Mouse (Mus musculus) lung, postnatal 4 days (tissue): Measurements from ENCODE around the gene Lpp.

Source experiments
- DNase-seq, 2 experiments: peaks; one replicate each; pipeline ENCODE4 v3.0.0; 2021

Gene Lpp

DNA sequence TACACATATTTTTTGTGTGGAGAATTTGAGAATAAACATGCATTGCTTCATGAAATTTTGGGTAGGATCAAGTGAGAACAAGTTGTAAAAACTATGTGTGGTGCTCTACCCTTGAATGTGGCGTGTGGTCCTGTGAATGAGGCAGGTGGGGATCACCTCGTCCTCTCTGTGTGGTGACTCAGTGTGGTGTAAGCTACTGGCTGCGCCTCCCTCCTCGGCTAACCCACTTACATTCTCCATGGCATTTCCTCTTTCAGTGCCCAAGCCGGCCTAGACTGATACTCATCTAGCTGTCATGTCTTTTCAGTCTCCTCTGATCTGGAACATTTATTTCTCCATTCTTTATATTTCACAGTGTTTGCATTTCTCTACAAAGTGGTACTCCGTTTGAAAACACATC is 81.5 kb downstream of the Lpp start:
- no peak for DNase-seq

DNA sequence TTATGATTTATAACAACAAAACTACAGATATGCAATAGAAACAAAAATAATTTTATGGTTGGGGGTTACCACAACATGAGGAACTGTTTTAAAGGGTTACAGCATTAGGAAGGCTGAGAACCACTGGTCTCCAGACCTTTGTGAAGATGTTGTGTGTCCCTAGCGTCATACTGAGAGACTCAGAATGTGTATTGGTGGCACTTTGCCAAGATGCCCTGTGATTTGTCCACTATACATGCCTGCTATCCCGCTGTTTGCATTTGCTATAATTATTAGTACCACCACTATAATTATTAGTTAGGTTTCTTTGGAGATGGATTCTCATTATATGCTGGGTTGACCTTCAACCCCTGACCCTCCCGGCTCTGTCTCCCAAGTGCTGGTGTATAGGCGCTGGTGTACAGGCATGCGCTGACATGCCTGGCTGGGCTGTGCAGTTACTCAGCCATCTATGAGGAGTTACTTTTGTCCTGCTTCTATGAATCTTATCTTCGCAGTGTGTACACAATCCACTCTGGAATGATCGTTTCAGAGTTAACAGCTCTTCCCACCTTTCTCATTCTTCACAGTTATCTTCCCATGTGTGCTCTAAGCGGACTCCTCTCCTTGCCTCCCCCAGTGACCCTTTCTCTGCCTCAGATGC is 82.1 kb downstream of the Lpp start:
- no peak for DNase-seq

DNA sequence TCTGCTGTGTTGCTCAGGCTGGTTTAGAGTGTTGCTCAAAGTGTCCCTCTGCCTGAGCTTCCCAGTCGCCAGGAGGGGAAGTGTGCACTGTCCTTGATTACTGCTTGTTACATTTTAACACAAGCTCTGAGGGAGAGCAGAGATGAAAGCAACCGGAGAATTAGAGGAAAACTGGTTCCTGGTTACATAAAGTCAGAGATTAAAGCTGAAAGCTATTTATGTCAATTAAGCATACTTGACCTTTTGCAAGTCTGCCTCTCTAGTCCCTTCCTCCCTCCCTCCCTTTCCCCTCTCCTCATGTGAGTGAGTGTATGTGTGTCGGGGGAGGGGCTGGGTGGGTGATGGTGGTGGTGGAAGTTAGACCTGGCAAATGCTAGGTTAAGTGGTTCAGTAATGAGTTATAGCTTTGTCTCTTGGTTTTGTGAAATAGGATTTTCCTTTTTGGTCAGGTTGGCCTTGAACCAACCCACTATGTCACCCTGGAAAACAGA is 83.6 kb downstream of the Lpp start:
- DNase-seq: no peak

DNA sequence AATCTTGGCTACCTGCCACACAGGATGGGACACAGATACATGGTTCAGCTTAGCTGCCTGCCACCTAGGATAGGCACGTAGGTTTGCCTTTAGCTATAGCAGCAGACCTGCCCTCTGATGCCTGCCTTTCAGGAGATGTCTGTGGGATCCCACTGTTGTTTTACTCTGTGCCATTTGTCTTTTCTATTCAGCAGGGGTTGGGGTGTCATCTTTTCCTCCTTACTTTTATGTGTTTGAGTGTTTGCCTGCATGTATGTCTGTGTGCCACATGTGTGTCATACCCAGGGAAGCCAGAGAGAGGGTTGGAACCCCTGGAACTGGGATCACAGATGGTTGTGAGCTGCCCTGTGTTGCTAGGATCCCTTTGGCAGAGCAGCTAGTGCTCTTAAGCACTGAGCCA is 84.7 kb downstream of the Lpp start:
- no peak for DNase-seq

DNA sequence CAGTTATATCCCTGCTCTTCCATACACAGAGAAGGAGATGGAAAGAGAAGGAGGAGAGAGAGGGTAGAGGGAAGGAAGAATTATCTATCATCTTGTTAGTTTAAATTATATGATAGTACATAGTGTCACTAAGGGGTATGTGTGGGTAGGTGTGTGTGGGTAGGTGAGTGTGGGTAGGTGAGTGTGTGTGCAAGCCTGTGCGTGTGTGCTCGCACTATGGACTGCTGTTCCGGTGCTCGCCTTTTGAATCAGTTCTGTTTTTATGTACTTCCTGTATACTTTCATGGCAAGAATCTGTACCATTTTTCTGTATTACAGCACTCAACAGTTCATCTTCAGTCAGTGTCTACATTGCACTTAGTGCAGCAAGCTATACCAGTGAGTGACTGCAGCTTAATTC is 85.5 kb downstream of the Lpp start:
- no peak for DNase-seq

DNA sequence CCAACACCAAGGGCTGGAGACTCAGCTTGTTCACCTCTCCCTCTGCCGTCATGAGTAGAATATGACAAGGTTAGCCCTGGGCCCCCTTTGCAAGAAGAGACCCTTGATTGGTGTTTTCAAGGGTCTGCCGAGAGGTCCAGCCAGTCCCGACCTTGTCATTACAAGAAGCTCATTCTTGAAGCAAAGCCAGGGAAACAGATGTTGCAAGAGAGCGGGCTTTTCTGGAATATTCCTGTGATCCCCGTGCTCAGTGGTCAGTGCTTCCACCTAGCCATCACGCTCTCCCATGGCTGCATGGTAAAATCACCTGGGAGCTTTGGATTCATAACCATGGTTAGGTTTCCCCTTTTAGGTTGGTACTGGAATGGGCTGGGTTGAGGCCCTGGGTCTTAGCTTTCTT is 89.3 kb downstream of the Lpp start:
- DNase-seq: no peak

DNA sequence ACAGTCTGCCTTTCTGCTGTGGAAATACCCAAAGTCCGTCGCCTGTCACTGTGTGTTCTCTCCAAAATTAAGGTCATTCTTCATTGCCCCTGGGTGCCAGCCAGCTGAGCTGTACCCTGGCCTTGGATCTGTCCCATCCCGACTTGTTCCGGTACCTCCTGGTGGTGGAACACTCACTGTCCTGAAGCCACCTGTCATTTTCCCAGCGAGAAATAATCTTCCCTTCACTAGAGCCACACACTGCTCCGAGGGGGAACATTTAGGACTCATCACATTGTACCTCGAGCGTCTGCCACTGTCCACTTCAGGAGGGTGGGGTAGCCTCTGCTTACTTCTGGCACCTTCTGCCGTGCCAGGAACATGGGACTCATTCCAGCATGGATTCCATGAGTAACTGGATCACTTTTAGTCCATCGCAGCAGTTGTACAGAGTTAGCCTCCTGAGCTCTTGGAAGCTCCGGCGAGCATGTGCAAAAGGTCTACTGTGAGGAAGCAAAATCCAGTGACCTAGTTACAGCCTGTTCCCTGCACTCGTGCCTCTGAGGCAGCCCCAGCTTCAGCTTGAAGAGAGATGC is 90.3 kb downstream of the Lpp start:
- no peak for DNase-seq

DNA sequence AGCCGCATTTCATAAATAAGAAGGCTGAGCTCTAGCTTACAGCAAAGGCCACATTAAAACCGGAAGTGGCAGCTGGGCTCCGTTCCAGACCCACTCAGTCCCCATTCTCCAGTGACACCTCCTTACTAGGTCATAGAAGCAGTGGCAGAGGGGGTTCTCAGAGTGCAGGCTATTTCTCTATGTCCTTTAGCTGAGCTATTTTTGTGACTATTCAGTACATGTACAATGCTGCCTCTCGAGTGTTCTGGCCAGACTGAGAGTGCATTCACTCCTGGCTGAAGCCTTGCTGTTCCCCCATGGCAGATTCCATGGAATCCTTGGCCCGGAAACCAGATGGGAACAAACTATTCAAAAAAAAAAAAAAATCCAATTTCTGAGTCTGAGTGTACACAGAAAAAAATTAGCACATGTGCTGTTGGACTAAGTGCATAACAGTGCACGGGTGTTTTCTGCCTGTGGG is 94.5 kb downstream of the Lpp start:
- DNase-seq: peak; percentile 77 to 89

DNA sequence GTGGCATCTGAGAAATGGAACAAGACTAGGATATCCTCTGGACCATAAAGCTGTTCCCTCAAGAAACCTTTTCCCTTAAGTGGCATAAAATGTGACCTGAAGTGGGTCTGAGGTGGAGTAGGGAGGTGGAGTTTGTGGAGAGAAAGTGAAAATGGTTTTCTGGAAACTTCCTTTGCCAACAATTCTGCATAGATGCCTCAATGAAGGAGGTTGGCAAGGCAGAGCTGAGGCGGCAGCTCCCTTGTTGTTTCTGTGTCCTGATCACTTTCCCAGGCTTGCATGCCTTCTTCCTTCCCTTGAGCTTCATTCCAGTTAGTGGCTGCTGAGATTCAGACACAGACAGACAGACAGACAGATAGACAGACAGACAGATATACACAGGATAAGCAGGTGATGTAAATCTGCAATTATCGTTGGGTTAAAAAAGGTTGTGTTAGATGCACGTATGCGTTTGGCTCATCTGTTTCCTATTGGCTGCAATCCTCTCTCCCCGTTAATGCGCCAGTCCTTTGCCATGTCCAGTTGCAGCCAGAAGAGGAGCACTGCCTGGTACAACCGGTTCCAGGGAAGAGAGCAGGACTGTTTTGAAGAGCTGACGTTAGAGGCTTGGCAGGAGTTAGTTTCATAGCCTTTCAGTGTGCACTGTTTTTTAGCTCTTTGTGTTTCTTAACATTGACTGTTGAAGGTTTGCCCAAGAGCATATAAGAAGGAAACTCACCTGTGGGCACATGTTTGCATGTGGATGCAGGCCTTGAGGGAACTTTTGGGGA is 96.4 kb downstream of the Lpp start:
- DNase-seq: no peak

DNA sequence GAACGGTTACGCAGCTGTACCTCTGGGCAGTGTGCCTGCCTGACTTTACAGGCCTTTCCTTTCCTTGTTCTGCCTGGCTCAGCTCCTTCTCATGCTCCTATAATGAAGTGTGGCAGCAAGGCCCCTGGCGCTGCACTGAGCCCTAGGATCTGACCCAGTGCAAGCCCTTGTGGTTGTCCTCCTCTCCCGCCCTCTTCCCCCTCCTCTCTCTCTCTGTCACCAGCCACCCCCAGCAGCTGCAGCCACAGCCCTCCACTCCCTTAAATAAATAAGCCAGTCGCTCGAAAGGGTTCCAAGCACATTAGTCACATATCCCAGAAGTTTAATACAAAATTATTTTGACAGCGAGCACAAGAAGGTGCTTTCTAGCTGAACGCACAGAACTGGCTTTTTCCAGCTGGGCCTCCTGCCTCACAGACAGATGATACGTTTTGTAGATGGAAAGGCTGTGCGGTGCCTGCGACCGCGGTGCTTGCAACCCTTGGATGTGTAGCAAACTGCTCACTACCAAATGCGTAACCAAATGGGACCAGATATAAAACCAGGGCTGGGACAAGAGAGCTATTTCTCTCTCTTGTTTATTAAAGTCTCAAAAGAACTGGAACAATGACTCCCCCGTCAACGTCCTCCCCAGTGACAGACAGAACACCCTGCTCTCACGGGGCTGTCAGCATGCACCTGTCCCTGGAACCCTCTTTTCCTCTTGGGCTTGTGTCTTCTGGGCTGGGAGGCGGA is 97.6 kb downstream of the Lpp start:
- DNase-seq: peak; percentile 74 to 92

DNA sequence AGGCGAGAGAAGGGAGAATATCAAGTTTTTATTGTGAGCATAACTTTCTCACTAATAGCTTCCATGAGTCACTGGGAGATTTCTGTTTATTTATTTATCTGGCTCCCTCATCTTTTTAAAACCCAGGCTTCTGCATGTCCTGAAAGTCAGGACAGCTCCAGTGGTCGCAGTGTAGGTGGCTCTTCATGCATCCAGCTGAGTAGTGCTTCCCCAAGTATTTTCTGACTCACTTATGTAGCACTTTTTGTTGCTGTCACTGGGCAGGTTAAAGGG is 98.1 kb downstream of the Lpp start:
- DNase-seq: no peak

DNA sequence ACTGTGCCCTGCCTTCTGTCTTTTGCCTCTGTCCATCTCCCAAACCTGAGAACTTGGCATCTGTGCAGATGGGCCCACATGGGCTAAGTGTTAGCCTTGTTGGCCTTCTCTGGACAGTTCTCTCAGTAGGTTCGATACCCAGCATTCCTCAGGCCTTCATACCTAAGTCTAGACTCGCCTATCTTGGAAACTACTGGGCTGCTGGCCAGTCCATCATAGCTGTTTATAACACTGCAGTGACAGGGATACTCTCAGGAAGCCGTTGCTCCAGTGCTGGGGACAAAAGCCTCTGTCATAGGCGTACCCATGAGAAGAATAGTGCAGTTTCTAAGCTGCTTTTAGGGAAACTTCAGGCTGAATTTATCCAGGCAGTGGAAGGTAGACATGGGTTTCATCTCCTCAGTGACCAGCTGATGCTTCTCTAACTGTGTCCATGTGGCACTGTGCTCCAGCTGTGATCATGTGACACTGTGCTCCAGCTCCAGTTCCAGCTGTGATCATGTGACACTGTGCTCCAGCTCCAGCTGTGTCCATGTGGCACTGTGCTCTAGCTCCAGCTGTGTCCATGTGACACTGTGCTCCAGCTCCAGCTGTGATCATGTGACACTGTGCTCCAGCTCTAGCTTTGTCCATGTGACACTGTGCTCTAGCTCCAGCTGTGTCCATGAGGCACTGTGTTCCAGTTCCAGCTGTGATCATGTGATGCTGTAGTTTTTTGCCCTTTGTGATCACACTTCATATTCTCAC is 99.1 kb downstream of the Lpp start:
- DNase-seq: no peak

DNA sequence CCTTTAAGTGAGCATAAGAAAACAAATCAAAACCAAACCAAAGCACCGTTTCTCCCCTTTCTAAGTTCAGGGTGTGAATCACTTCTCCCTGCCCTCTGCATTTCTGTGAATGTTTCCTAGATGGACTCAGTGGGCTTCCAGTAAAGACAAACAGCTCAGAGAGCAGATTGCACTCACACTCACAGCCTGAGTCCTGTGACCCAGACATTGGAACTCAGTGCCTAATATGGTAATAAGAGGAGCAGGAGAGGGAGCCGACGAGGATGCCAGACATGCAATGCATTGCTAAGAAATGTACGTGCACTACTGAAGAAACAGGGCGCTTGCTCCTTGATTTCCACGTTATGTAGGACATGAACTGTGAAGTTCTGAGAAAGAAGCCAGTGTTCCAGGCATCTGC is 101.2 kb downstream of the Lpp start:
- DNase-seq: peak; percentile 55

DNA sequence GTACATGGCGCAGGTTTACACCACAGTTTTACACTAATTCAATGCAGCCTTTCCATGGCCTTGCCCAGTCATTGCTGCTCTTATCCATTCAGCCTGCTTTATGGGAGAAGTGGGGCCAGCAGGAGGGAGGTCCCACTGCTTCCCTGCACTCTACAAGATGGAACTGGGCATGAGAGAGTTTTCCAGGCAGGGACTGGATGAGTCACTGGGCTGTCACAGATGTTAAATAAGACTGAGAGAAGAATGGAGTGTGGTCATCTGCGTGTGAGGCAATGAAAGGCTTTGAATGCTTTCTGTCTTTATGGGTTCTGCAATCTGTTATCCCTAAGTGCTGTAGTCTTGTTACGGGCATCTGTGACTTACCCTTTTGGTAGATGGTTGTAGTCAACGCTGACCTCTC is 102.2 kb downstream of the Lpp start:
- peak in 1 of 2 experiments; percentile 31 for DNase-seq

DNA sequence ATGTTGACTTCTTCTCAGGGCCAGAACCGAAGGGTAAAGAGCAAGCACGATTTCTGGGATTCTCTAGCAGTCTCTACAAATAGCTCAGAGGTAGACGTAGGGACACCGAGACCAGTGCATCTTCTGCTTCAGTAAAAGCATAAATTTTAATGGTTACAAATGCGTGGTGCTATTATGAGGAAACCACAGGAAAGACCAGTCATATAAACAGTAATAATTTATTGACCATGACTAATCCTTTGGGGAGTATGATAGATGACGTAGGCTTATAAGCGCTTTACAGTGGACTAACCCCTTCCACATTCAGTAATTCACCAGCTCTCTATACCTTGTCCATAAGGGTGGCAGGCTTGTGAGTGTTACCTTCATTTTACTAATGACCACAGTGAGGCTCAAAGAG is 103.3 kb downstream of the Lpp start:
- DNase-seq: no peak

DNA sequence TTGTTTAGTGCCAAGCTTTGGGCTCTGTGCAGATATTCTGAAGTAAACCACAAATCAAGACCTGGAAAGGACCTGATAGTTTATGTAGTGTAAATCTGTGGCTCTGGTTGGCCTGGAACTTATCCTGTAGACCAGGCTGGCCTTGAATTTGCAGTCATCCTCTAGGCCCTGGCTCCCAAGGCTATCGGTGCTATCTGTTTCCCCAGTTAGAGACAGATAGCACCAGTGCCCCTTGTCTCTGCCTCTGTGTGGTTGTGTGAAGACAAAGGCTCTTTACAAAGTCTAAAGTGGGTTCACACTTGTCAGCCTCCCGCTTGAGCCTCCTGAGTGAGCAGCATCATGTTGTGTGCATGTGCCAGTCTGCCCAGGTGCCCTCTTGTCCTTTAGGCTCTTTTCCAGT is 104.1 kb downstream of the Lpp start:
- DNase-seq: no peak

DNA sequence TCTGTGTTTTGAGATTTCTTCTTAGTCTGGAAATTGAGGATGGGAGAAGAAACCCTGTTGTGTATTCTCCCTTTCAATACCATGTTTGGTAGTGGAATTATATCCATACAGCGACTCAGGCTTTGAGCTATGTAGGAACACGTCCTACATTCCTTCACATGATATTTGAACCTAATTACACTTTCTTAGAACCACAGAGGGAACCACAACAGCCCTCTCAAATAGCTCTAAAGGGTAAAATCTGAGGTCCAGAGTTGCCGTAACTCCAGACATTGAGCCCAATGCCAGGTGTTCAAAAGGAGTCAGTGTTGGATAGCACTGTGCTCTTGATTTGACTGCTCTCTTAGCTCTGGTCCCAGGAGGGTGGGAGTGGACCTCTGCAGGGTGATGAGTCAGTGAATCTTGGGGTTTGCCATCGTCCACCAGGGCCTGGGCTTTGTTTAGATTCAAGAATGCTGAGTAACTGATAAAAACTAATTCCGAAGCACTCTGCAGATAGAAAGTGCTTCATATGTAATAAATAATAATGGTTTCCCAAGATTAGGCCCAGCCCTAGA is 104.9 kb downstream of the Lpp start:
- no peak for DNase-seq

DNA sequence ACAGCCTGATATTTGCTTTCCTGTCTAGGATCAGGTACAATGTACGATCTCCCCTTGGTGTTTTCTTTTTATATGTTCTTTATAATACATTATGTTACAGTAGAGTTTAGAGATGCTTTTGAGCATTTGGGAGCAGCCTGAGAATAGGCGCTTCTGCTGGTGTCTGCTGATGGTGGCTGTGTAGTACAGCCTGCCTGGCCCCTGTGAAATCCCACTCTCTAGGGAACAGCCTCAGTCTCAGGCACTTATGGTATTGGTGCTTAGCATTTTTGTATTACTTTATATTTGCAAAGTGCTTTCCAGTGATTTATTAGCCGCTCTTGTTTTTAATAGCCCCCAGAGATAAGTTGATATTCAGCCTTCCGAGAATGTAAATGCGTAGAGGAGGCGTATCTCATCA is 107.9 kb downstream of the Lpp start:
- no peak for DNase-seq

DNA sequence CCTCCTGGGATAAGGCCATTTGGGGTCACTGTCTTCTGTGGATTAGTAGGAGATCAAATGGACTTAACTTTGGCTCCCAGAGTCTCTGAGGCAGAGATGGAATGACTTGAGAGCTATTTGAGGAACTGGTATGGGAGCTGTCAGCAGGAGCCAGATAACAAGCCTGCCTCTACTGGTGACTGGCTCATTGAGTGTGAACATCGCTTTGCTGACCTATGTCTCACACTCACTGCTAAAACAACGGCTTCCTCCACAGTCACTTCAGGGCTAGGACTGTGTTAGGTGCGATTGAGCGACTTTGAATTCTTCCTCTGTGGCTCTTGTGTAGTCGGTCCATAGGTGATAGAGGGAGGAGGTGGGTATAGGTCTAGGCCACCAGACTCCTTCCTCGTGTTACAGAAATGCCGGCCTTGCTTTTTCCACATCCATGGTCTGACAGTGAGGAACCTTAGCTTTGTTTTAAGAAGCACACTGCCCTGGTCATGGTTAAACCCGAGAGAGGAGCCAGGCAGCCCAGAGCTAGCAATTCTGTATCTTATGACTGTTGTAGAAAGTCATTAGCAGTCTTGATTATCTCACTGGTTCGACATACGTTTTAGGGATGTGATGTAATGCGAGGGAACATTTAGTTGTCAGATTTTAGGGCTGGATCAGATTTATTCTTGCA is 108.5 kb downstream of the Lpp start:
- DNase-seq: no peak

DNA sequence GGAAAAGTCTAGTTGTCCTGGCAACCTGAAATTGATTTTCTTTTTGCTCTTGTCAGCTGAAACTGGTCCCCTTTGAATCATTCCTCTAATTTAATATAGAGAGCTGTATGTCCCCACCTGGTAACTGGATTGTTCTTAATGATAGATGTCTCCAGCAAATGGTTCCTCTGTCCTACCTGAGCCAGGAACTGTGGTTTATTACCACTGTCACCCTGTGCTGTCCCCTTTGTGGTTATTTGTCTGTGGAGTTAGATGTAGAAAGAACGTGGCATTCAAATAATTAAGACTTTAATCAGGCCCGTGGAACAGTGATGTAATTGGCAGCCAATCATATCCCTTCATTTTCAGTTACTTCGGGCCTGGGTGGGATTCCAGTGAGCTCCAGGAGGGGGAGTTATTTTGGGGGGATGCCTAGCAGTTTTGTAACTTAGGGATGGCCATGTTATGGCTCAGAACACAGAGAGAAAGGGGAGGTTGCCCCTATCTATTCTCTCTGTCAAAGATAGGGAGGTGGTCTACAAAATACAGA is 109.1 kb downstream of the Lpp start:
- DNase-seq: no peak

DNA sequence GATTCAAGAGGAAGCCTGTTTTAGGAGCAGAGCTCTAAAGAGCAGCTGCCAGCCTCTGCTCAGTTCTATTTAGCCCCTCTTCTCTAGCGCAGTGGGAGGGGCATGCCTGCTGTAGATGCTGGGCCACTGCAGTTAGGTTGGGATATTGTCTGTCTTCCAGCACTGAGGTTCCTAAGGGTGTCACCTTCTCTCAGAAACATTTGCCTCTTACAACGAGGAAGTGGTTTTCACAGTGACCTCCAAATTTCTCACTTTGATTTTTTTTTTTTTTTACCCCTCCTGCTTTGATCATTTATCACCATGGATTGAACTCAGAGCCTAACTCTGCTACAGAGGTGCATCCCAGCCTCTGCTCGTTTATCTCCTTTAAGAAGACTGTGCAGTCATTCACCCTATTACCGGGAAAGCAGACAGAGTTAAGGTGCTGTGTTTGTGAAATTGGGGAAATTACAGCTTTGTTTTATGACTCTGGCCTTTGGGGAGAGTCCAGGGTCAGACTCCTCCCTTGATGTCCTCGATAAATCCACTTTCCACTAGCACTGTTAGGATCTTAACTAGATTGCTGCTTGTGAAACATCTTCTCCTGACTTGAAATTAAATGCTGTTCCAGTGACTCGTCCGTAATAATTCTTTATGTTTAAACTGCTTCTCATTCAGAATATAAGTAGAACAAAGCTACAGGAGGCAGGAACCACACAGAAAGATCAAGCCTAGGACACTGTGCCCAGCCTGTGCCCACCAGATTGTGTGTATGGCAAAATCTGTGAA is 111.7 kb downstream of the Lpp start:
- no peak for DNase-seq
